Mouse (Mus musculus): ENCODE measurements around the gene Gnl3l.

Gnl3l gene

GRCm38 (mm10) chrX:150956522-150957300, 60.4 kb downstream of the Gnl3l start:
- DNase-seq (ENCODE audit: low read depth): peak; percentile 49

GRCm38 (mm10) chrX:150956016-150956415, 61.1 kb downstream of the Gnl3l start:
- DNase-seq (ENCODE audit: low read depth): no peak

- DNase-seq (ENCODE audit: low read depth): no peak
These were observed 61.7 kb downstream of the Gnl3l start for GRCm38 (mm10) chrX:150955441-150955840.

- DNase-seq (ENCODE audit: low read depth): no peak
These were observed 62.4 kb downstream of the Gnl3l start for GRCm38 (mm10) chrX:150954721-150955120.

All from induced T-regulatory cell, adult 2 months (primary cell).